Comparison of ENCODE assay signal across 9 mouse cellular contexts in genomic region chr19:41086700-41087099, GRCm38 (mm10). TPM values are rescaled to one million over a fixed set of nuclear protein-coding genes. Genes with fewer than 3 reads are reported as not detected.
DNase-seq lines count a peak whose midpoint lies in the region; ATAC-seq lines count a peak whose summit lies in the region.
"Had no signal": no experiment of that assay in that cellular context is flagged by ENCODE, and none has a peak within 500 bp of the region (broad histone marks: within the 10 kb centered on the region; RNA-seq: fewer than 3 reads in every experiment).

No protein-coding gene starts in this region.

- peak; percentile 72 for ATAC-seq in erythroid progenitor cell, adult 5-6 weeks (replicated peaks; ENCODE audit: low FRiP score, poor library complexity, severe bottlenecking)
- 0 out of 2 replicates have a peak, but pooled peaks have one; percentile 29 for ATAC-seq in heart, embryonic 15.5 days (replicated peaks; ENCODE audit: insufficient number of reproducible peaks, insufficient read depth, low FRiP score, low read depth)
- ATAC-seq in liver, embryonic 13.5 days (ENCODE audit: low read depth), result no peak
- ATAC-seq in neural tube, embryonic 13.5 days (ENCODE audit: low read depth), result peak; percentile 72

- no peak overlapping the region for H3K4me3 ChIP-seq in heart, embryonic 15.5 days
- H3K4me3 ChIP-seq in liver, embryonic 13.5 days (replicated peaks), result no peak overlapping the region
- no peak overlapping the region for H3K4me3 ChIP-seq in neural tube, embryonic 13.5 days

- H3K27me3 ChIP-seq in heart, embryonic 15.5 days, result peaks cover 14% of the 10 kb centered on the region; the same call in 1 of the 2 replicates
- peaks cover 21% of the 10 kb centered on the region for H3K27me3 ChIP-seq in liver, embryonic 13.5 days
- H3K27me3 ChIP-seq in neural tube, embryonic 13.5 days, result peaks cover 9% of the 10 kb centered on the region

- peak; percentile 82 for DNase-seq in ES-CJ7 (ENCODE audit: low read depth, low spot score)
- DNase-seq in brain, adult 2 months (ENCODE audit: low read depth, low spot score), result peak; percentile 92
- peak; percentile 55 to 79 for DNase-seq in kidney, postnatal 25 days
- DNase-seq in liver, embryonic 13.5 days, result peak; percentile 28
- peak; percentile 62 for DNase-seq in testis, postnatal 14 days (ENCODE audit: low spot score)

- H3K4me2 ChIP-seq in heart, embryonic 15.5 days, result no peak overlapping the region
- H3K4me2 ChIP-seq in liver, embryonic 13.5 days, result no peak overlapping the region
- H3K4me2 ChIP-seq in neural tube, embryonic 13.5 days, result no peak overlapping the region

- H3K27ac ChIP-seq in heart, embryonic 15.5 days, result no peak overlapping the region
- no peak overlapping the region for H3K27ac ChIP-seq in liver, embryonic 13.5 days
- no peak overlapping the region for H3K27ac ChIP-seq in neural tube, embryonic 13.5 days (replicated peaks)

- 11% methylated on average over 2 of the region's 2 CpGs for WGBS in heart, embryonic 15.5 days
- WGBS in liver, embryonic 13.5 days (ENCODE audit: insufficient replicate concordance), result 0% methylated on average over 2 of the region's 2 CpGs
- 16% methylated on average over 2 of the region's 2 CpGs for WGBS in neural tube, embryonic 13.5 days

- H3K9me3 ChIP-seq in heart, embryonic 15.5 days (replicated peaks), result no peaks in the 10 kb centered on the region
- H3K9me3 ChIP-seq in liver, embryonic 13.5 days (replicated peaks), result no peaks in the 10 kb centered on the region
- H3K9me3 ChIP-seq in neural tube, embryonic 13.5 days, result no peaks in the 10 kb centered on the region

- H3K36me3 ChIP-seq in heart, embryonic 15.5 days, result no peaks in the 10 kb centered on the region
- H3K36me3 ChIP-seq in liver, embryonic 13.5 days, result no peaks in the 10 kb centered on the region
- no peaks in the 10 kb centered on the region for H3K36me3 ChIP-seq in neural tube, embryonic 13.5 days

- H3K9ac ChIP-seq in heart, embryonic 15.5 days, result no peak overlapping the region
- H3K9ac ChIP-seq in liver, embryonic 13.5 days, result no peak overlapping the region
- no peak overlapping the region for H3K9ac ChIP-seq in neural tube, embryonic 13.5 days

- peaks cover 5% of the 10 kb centered on the region; the same call in 1 of the 2 replicates for H3K4me1 ChIP-seq in heart, embryonic 15.5 days (replicated peaks)
- no peaks in the 10 kb centered on the region for H3K4me1 ChIP-seq in liver, embryonic 13.5 days (replicated peaks)
- H3K4me1 ChIP-seq in neural tube, embryonic 13.5 days (replicated peaks), result peaks cover 5% of the 10 kb centered on the region; the same call in 1 of the 2 replicates

RNA-seq across cellular contexts. Expression of gene Opalin, which starts 9.8 kb away (rescaled TPM):
- not detected in 2 replicates for total RNA-seq in erythroid progenitor cell, adult 5-6 weeks (2015; ENCODE audit: low replicate concordance)
- total RNA-seq in erythroid progenitor cell, adult 5-6 weeks (2017; ENCODE audit: low replicate concordance), result not detected in 2 replicates
- not detected in 2 replicates for polyA plus RNA-seq in heart, embryonic 15.5 days (2015; fragmentation: Nextera tagmentation; extraction: Ambion mirVana)
- not detected in 2 replicates for polyA plus RNA-seq in liver, embryonic 13.5 days (2015; fragmentation: Nextera tagmentation; extraction: Ambion mirVana)
- polyA plus RNA-seq in neural tube, embryonic 13.5 days (2015; fragmentation: Nextera tagmentation; extraction: Ambion mirVana), result not detected in 2 replicates
- polyA plus RNA-seq: gonadal fat pad, adult 2 months had no signal

RNA-seq across cellular contexts. Expression of gene Dntt, which starts 57.6 kb away (rescaled TPM):
- total RNA-seq in erythroid progenitor cell, adult 5-6 weeks (2015; ENCODE audit: low replicate concordance), result 7.6 and 17.2 TPM in 2 replicates
- total RNA-seq in erythroid progenitor cell, adult 5-6 weeks (2017; ENCODE audit: low replicate concordance), result 9.7 and 11.7 TPM in 2 replicates
- 0.06 TPM in 2 replicates for polyA plus RNA-seq in heart, embryonic 15.5 days (2015; fragmentation: Nextera tagmentation; extraction: Ambion mirVana)
- 0.06 and 0.07 TPM in 2 replicates for polyA plus RNA-seq in liver, embryonic 13.5 days (2015; fragmentation: Nextera tagmentation; extraction: Ambion mirVana)
- 0.22 TPM in 1 of 2 replicates, not detected in the other for polyA plus RNA-seq in neural tube, embryonic 13.5 days (2015; fragmentation: Nextera tagmentation; extraction: Ambion mirVana)

Comparison
In these comparisons a context has a peak if more than half of its experiments do, and no peak if none do; other contexts are left out.
1. DNase-seq: peak in every context shown above with its lines; median percentile 92 in brain, adult 2 months; 82 in ES-CJ7; 67 in kidney, postnatal 25 days; 62 in testis, postnatal 14 days; 28 in liver, embryonic 13.5 days.